Mouse (Mus musculus) myocyte (in vitro differentiated cells): Measurements from ENCODE around the gene Fam193a. TPM values are rescaled to one million over a fixed set of nuclear protein-coding genes. Genes with fewer than 3 reads are reported as not detected.

Experiments
- H3K27me3 ChIP-seq: one replicate; pipeline ENCODE4 v1.6.1; 2011; ENCODE audit not compliant: control insufficient read depth, insufficient read depth, insufficient read length
- H3K36me3 ChIP-seq: one replicate; pipeline ENCODE4 v1.6.1; 2011; ENCODE audit not compliant: control insufficient read depth, insufficient read depth
- H3K4me2 ChIP-seq: one replicate; pipeline ENCODE4 v1.6.1; 2011; ENCODE audit warnings: low read depth, control low read depth
- H3K4me3 ChIP-seq: one replicate; pipeline ENCODE4 v1.5.1; 2011; ENCODE audit warnings: mild to moderate bottlenecking, control low read depth, moderate library complexity
- H3K79me2 ChIP-seq: one replicate; pipeline ENCODE4 v1.6.1; 2011; ENCODE audit not compliant: control insufficient read depth, insufficient read depth
- H3ac ChIP-seq: one replicate; pipeline ENCODE4 v1.6.1; 2011; ENCODE audit not compliant: control insufficient read depth, insufficient read length
- CEBPB ChIP-seq: IDR thresholded peaks from 2 replicates; pipeline ENCODE4 v1.6.1; 2011; ENCODE audit warnings: mild to moderate bottlenecking, moderate library complexity; ENCODE audit not compliant: poor library complexity, insufficient read depth, severe bottlenecking
- E2F4 ChIP-seq: IDR thresholded peaks from one replicate; pipeline ENCODE4 v1.6.1; 2011; ENCODE audit warnings: mild to moderate bottlenecking, control low read depth, moderate library complexity; ENCODE audit not compliant: insufficient read depth
- MAX ChIP-seq: IDR thresholded peaks from one replicate; pipeline ENCODE4 v1.6.1; 2011; ENCODE audit warnings: low read depth, mild to moderate bottlenecking, control low read depth
- MYOD1 ChIP-seq, 3 experiments: IDR thresholded peaks; one replicate each; pipeline ENCODE4 v1.6.1; 2011; ENCODE audit warnings: control low read depth in 2 of 3, low read depth in 2 of 3, mild to moderate bottlenecking in 2 of 3, moderate library complexity in 1 of 3; ENCODE audit not compliant: insufficient read length in 2 of 3, control insufficient read depth in 1 of 3
- MYOG ChIP-seq, 3 experiments: IDR thresholded peaks; one replicate each; pipeline ENCODE4 v1.6.1; 2011; ENCODE audit warnings: control low read depth in 2 of 3, low read depth in 2 of 3, mild to moderate bottlenecking in 2 of 3; ENCODE audit not compliant: insufficient read length in 2 of 3, control insufficient read depth in 1 of 3, insufficient read depth in 1 of 3
- POLR2A ChIP-seq: IDR thresholded peaks from one replicate; pipeline ENCODE4 v1.6.1; 2011; ENCODE audit warnings: low read depth, mild to moderate bottlenecking, control low read depth, moderate library complexity; ENCODE audit not compliant: insufficient read length
- POLR2AphosphoS2 ChIP-seq: IDR thresholded peaks from one replicate; pipeline ENCODE4 v1.6.1; 2011; ENCODE audit warnings: low read depth, control low read depth; ENCODE audit not compliant: insufficient read length
- REST ChIP-seq: IDR thresholded peaks from one replicate; pipeline ENCODE4 v1.6.1; 2011; ENCODE audit warnings: mild to moderate bottlenecking, control low read depth, moderate library complexity; ENCODE audit not compliant: insufficient read depth, insufficient read length
- SRF ChIP-seq: IDR thresholded peaks from one replicate; pipeline ENCODE4 v1.6.1; 2011; ENCODE audit warnings: low read depth; ENCODE audit not compliant: control insufficient read depth, insufficient read length
- TCF12 ChIP-seq: IDR thresholded peaks from one replicate; pipeline ENCODE4 v1.6.1; 2011; ENCODE audit warnings: mild to moderate bottlenecking, control low read depth; ENCODE audit not compliant: poor library complexity, insufficient read depth, severe bottlenecking
- TCF3 ChIP-seq: IDR thresholded peaks from one replicate; pipeline ENCODE4 v1.6.1; 2011; ENCODE audit warnings: low read depth, control low read depth; ENCODE audit not compliant: insufficient read length
- USF1 ChIP-seq: IDR thresholded peaks from one replicate; pipeline ENCODE4 v1.6.1; 2011; ENCODE audit warnings: low read depth, mild to moderate bottlenecking, control low read depth, moderate library complexity
- polyA plus RNA-seq: library from polyadenylated mRNA; unstranded; fragments of >200 nt; fragmentation: generic; extraction: Trizol; gene quantifications from one replicate; pipeline ENCODE4 v1.2.1, GENCODE M21; 2012; ENCODE audit warnings: missing spikeins

The Fam193a gene
- polyA plus RNA-seq, 1 experiment, result 12.7 TPM

- peak within 1 kb of the TSS; percentile 93 for H3K4me2 ChIP-seq
- peak within 1 kb of the TSS; percentile 45 for H3K4me3 ChIP-seq
- peaks cover 7% of the 10 kb centered on the region for H3K79me2 ChIP-seq
- H3ac ChIP-seq, result peak within 1 kb of the TSS; percentile 57
- no peaks in the 10 kb centered on the region for H3K27me3 ChIP-seq
- TF ChIP-seq MAX (no peak), MYOD1 (IDR thresholded peaks at IDR 0.05; ENCODE audit: control insufficient read depth in 1 of 3, insufficient read length in 2 of 3, low read depth in 2 of 3) (peak in 2 of 3 experiments; percentile 38 to 73), USF1 (no peak), E2F4 (no peak), REST (no peak), SRF (peak; percentile 45), MYOG (IDR thresholded peaks at IDR 0.05; ENCODE audit: control insufficient read depth in 1 of 3, insufficient read depth in 1 of 3, insufficient read length in 2 of 3, low read depth in 2 of 3) (peak; percentile 12 to 74 (median 51)), POLR2A (peak; percentile 73), TCF12 (no peak), TCF3 (no peak), CEBPB (no peak), POLR2AphosphoS2 (peak; percentile 54)
- no peaks in the 10 kb centered on the region for H3K36me3 ChIP-seq
Measured at GRCm38 (mm10) chr5:34513466-34514217, 143.9 kb downstream of the Fam193a start, which contains the start of gene Tnip2. TSS of gene Tnip2 (minus strand) at chr5:34513991.

GRCm38 (mm10) chr5:34514218-34514566 lies 144.5 kb downstream of the Fam193a start:
- Histone ChIP-seq H3K79me2 (peaks cover 7% of the 10 kb centered on the region), H3ac (peak overlapping the region; percentile 57), H3K36me3 (no peaks in the 10 kb centered on the region), H3K27me3 (no peaks in the 10 kb centered on the region), H3K4me2 (peak overlapping the region; percentile 89), H3K4me3 (peak overlapping the region; percentile 45)
- TF ChIP-seq E2F4, result no peak
- no peak for TF ChIP-seq REST
- TF ChIP-seq USF1, result no peak
- TF ChIP-seq TCF3, result no peak
- no peak for TF ChIP-seq TCF12
- TF ChIP-seq CEBPB, result no peak
- TF ChIP-seq POLR2AphosphoS2, result no peak
- no peak for TF ChIP-seq MAX
- TF ChIP-seq MYOD1 (IDR thresholded peaks at IDR 0.05; ENCODE audit: control insufficient read depth in 1 of 3, insufficient read length in 2 of 3, low read depth in 2 of 3), result no peak
- no peak for TF ChIP-seq POLR2A
- no peak for TF ChIP-seq MYOG (IDR thresholded peaks at IDR 0.05; ENCODE audit: control insufficient read depth in 1 of 3, insufficient read depth in 1 of 3, insufficient read length in 2 of 3, low read depth in 2 of 3)
- TF ChIP-seq SRF, result no peak

DNA sequence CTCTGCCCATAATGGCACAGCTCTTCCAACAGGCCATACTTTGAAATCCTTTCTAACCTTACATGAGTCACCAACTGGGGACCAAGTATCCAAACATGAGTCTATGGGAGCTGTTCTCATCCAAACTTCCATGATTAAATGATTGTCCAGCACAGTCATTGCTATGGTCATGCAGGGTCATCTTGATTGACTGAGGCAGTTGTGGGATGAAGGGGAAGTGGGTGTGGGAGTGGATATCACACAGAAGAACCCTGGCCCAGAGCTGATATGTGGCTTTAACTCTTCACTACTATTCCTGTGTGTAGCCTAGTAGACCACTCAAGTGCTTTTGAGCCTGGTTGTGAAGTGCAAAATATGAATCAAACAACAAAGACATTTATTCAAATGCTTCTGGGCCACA lies 145.4 kb downstream of the Fam193a start:
- TF ChIP-seq MYOD1 (IDR thresholded peaks at IDR 0.05; ENCODE audit: control insufficient read depth in 1 of 3, insufficient read length in 2 of 3, low read depth in 2 of 3) (peak in 2 of 3 experiments; percentile 78 to 83), MAX (no peak), USF1 (no peak)
- Histone ChIP-seq H3K27me3 (no peaks in the 10 kb centered on the region), H3ac (no peak overlapping the region), H3K36me3 (no peaks in the 10 kb centered on the region), H3K4me3 (no peak overlapping the region), H3K79me2 (peaks cover 7% of the 10 kb centered on the region), H3K4me2 (peak overlapping the region; percentile 10)

DNA sequence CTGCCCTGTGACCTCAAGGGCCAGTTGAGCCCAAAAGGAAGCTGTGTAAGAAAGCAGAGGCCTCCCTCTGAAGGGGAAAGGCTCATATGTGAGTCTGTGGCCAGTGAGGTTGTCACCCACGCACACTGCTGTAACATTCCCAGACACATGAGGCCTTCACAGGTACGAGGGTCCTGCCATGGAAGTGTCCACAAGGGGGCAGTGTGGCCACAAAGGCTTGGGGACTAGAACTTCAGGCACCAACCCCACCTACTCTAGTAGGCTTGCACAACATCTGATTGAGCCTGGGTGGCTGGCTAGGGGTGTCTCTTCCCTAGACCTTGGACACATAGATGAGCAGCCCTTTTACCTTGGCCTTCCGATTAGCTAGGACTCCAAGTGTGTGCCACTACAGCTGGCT lies 148.2 kb downstream of the Fam193a start:
- TF ChIP-seq CEBPB, result no peak
- no peak for TF ChIP-seq E2F4
- TF ChIP-seq POLR2A, result no peak
- no peak overlapping the region for H3ac ChIP-seq

GRCm38 (mm10) chr5:34519389-34519910 lies 149.7 kb downstream of the Fam193a start:
- Histone ChIP-seq H3K27me3 (no peaks in the 10 kb centered on the region), H3K36me3 (no peaks in the 10 kb centered on the region)
- no peak for TF ChIP-seq REST
- TF ChIP-seq MAX, result no peak
- no peak for TF ChIP-seq SRF
- TF ChIP-seq TCF3, result no peak
- no peak for TF ChIP-seq MYOD1 (IDR thresholded peaks at IDR 0.05; ENCODE audit: control insufficient read depth in 1 of 3, insufficient read length in 2 of 3, low read depth in 2 of 3)
- no peak for TF ChIP-seq TCF12
- no peak for TF ChIP-seq USF1
- no peak for TF ChIP-seq E2F4
- TF ChIP-seq CEBPB, result no peak
- TF ChIP-seq MYOG (IDR thresholded peaks at IDR 0.05; ENCODE audit: control insufficient read depth in 1 of 3, insufficient read depth in 1 of 3, insufficient read length in 2 of 3, low read depth in 2 of 3), result no peak
- TF ChIP-seq POLR2A, result no peak
- no peak for TF ChIP-seq POLR2AphosphoS2

More for the DNA sequence above, 148.2 kb downstream of the Fam193a start:
- Histone ChIP-seq H3K27me3 (no peaks in the 10 kb centered on the region), H3K79me2 (peaks cover 5% of the 10 kb centered on the region), H3K36me3 (no peaks in the 10 kb centered on the region), H3K4me2 (no peak overlapping the region), H3K4me3 (no peak overlapping the region)

More at GRCm38 (mm10) chr5:34519389-34519910, 149.7 kb downstream of the Fam193a start:
- H3K4me2 ChIP-seq, result no peak overlapping the region
- no peaks in the 10 kb centered on the region for H3K79me2 ChIP-seq
- H3ac ChIP-seq, result no peak overlapping the region
- H3K4me3 ChIP-seq, result no peak overlapping the region
